Mouse (Mus musculus): ENCODE results near the gene Aig1.

DNA sequence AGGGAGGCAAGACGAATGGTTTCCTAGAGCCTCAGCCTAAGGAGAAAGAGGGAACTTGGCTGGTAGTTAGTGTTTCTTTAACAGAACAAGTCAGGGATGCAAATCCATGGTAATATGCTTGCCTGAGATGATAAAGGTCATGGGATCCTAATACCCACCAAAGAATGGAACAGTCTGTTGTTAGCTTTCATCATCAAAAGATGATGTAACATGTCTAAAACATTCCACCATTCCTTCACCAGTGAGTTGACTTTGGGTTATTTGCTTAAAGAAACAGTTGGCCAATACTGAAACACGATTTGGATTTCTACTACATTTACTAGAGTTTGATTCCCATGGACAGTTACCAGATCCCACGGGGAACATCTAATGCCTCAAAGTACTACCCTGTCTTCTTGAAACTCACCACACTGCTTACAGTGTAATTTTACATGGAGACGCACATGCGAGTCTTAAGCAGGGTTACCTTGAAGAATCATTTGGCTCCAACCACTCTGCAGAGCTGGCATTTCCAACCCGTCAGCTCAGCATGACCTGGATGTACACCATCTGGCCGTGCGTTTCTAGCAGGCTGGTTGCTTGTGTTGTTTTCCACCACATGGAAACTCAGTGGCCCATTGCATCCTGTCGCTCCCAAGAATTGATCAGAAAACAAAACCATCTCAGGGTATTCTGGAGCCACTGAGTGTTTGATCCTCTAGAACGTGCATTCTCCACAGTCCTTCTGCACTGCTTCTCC lies 32.9 kb downstream of the Aig1 start:
- TF ChIP-seq CTCF (IDR thresholded peaks at IDR 0.05; ENCODE audit: borderline replicate concordance, insufficient read depth, low read depth, low read length): 0 out of 2 replicates have a peak, but pooled peaks have one; percentile 12
- TF ChIP-seq POLR2A (IDR thresholded peaks at IDR 0.05; ENCODE audit: borderline replicate concordance, insufficient read depth, low read length): peak; percentile 43; the same call in 1 of the 2 replicates
